Mouse (Mus musculus): ENCODE data around the gene 1700056E22Rik. TPM values are rescaled to one million over a fixed set of nuclear protein-coding genes. Genes with fewer than 3 reads are reported as not detected.

The 1700056E22Rik gene
- polyA plus RNA-seq, 1 experiment = 0.28 TPM

DNA sequence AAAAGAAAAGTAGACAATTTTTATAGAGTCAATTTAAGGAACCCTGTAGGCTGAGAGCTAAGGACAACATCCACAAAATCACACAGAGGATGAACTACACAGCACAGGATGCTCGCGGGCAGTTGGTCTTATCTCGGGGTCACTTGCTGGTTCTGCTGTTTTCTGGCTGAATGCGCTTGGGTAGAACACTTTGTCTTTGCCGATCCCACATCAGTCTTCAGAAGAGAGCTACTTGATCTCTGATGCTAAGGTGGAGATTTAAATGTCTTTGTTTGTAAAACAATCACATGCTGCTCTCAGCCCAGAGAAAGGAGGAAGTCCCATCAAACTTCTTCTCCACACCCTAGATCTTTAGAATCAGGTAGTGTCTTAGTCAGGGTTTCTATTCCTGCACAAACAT lies 9.0 kb downstream of the 1700056E22Rik start:
- no peak for DNase-seq (ENCODE audit: extremely low spot score in 1 of 2, low spot score in 1 of 2)

DNA sequence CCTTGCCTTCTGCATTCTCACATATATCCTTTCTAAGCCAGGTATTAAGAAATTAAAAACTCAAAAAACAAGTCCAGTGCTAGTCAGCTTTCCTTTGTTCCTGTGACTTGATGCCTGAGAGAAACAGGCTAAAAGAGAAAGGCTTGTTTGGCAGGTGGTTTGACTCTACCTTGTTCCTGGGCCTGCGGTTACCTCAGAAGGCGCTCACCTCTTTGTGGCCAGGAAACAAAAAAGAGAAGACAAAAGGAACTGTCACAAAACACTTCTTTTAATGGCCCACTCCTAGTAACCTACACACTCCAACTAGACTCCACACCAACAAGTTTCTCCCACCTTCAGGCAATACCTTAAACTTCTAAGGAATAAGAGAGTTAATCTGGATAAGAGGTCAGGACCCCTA lies 9.5 kb downstream of the 1700056E22Rik start:
- no peak for DNase-seq (ENCODE audit: extremely low spot score in 1 of 2, low spot score in 1 of 2)

DNA sequence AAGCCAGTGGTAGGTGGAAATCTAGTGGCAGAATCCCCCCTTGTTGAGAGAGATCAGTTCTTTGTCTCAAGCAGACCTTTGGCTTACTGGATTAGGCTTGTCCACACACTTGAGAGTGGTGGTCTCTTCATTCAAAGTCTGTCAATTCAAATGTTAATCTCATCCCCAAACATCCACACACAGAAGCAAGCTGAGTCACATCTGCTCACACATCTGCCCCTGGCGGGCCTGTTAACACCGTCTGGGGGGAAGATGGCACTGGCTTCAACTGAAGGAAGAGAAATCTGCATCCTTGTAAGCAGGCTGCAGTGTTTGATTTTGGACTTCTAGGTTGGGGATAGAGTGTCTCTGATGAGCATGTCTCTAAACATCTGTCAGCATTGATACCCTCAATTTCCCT lies 10.1 kb downstream of the 1700056E22Rik start:
- DNase-seq (ENCODE audit: extremely low spot score in 1 of 2, low spot score in 1 of 2) = no peak

DNA sequence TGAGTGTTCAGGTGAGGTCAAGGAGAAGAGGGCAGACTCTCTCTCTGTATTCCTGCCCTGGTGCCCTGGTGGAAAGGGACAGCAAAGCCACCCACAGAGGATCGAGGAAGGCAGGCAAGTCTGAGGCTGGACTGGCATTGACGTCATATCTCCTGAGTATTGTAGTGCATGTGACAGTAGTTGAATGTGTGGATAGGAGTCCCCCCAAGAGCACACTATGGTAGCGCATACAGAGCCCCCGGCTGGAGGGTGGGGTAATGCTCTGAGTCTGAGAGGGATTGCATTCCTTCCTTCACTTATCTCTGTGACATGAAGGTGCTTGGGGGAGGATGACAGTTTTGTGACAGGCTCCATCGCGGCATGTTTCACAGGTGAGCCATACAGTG lies 14.4 kb downstream of the 1700056E22Rik start:
- no peak for DNase-seq (ENCODE audit: extremely low spot score in 1 of 2, low spot score in 1 of 2)

DNA sequence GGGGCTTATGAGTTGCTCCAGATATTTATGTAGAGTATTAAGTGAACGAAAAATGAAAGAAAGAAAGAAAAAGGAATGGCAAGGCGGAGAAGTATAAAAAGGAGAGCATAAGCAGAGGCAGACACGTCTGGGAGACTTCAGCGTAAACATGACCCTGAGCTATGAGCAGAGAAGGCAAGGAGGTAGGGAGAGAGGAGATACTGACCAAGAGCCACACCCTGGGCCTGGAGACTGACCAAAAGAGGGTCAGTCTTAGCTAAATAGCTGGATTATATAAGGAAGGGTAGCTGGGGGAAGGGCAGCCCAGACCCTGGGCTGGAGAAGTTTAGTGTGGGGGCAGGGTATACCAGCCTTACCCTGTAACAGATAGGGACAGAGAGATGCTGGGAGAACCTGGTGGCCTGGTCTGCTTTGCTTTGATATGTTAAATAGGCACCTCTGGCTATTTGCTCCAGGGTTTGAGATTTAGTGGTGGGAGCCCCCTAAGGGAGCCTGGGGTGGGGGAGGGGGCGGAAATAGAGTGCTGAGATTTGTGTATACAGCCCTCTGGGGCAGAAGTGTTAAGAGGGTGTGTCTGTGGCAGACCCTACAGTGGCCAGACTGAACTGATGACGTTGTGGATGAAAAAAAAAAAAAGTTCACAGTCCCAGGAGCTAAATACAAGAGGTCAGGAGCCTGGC lies 14.9 kb downstream of the 1700056E22Rik start:
- DNase-seq (ENCODE audit: extremely low spot score in 1 of 2, low spot score in 1 of 2) = no peak

DNA sequence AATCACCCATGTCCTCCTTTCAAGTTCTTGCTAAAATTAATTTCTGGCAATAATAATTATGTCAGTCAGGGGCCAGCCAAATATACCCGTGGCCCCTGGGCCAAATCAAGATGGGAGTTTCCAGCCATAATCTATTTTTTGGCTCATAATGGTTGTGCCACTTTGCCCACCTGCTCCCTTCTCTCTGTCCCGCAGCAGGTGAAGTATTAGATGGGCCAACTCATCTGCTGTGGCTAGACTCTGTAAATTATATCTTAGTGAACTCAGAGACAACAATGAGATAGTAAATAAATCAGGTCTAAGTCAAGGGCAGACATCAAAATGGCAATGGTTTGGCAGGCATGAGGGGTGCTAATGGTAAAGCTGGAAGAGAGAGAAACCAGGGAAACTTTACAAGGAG lies 16.5 kb downstream of the 1700056E22Rik start:
- DNase-seq (ENCODE audit: extremely low spot score in 1 of 2, low spot score in 1 of 2) = no peak

DNA sequence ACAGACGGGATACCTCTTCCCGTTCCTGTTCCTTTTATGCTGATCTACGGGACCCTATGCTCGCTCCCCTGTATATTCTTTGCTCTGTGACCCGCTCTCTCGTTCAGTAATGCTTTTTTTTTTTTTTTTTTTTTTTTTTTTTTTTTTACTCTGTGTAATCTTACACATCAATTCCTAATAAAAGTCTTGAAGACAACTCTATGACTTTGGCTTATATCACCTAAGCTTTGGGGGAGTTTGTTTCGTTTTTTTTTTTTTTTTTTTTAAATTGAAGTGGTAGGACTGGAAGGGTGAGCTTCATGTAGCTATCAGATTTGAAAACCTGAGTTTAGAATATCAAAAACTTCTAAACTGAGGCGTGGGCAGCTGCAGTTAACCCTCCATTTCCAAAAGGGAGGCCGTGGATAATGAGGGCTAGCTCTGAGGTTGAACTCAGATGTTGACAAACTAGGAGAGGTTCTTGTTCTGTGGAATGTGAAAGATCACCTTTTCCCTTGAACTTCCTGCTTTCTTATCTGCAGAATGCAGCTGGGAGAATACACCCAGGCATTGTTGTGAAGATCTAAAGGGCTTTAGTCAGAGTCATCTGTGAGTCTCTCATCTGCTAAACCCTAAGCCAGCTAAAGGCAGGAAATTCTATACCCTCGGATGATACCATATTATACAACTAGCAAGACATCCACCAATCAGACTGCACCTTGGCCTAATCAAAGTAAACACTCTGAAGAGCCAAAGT lies 17.9 kb downstream of the 1700056E22Rik start:
- DNase-seq (ENCODE audit: extremely low spot score in 1 of 2, low spot score in 1 of 2) = no peak

DNA sequence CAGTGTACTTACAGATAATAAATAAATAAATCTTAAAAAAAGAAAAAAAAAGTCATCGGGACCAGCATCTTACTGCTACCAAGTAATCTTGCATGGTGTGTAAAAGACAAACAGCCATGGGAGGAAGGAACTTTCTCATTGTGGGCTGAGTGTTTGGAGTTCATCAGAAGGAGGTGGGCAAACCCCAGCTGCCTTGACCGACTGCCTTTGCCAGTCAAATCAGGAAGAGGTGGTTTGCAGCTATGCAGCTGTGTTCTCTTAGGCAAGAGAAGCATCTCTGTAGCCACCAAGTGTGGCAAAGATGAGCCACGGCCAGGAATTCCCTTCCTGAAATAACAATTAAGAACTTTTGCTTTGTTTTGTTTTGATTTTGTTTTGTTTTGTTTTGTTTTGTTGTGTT lies 20.0 kb downstream of the 1700056E22Rik start:
- DNase-seq (ENCODE audit: extremely low spot score in 1 of 2, low spot score in 1 of 2) = no peak

DNA sequence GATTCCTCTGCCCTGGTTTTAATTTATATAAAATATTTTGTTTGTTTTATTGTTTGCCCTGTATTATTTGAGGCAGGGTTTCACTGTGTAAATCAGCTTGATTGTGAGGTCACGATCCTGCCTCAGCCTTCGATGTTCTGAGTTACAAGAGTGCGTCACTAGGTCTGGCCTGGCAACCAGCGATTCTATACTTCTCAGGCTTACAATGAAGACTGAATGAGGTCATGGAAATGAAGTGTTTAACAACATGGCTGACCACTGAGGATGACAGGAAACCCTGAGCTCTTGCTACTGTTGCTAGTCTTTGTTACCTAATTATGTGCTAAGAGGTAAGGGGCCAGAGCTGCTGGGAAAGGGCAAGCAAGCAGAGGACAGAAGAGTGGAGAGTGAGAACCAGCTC lies 21.0 kb downstream of the 1700056E22Rik start, which contains the start of gene Dusp10:
TSS of gene Dusp10 (plus strand) at position 197 of the 400 bp plus-strand sequence.
- DNase-seq (ENCODE audit: extremely low spot score in 1 of 2, low spot score in 1 of 2) = no peak

DNA sequence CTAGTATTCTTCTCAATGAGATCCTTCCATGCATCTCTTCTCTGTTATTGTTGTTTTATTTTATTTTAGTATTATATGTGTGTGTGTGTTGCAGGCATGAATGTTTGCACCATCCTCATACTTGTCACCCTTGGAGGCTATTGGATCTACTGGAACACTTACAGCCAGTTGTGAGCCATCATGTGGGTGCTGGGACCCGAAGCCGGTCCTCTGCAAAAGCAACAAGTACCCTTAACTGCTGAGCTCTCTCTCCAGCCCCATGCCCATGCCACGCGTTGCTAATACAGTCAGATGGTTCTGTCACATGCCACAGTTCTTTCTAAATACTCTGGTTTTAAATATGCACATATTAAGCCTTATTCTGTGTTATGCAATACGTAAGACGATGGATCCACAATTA lies 22.8 kb downstream of the 1700056E22Rik start:
- no peak for DNase-seq (ENCODE audit: extremely low spot score in 1 of 2, low spot score in 1 of 2)

DNA sequence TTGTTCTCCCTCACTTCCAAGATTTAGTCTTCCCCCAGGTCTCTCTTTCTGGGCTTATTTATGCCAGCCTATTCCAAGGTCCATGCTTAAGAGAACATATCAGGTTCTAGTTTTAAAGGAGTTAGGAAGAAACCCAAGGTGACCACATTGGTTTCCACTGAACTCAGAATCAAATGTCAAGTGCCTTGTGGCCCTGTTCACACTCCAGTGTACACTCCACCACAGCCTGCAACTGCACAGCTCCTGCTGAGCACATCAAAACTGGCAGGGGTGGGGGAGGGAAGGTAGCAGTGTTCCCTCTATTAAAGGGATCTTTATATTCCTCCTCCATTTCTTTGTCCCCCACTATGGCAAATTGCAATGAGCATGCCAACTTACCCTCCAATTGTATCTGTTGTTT lies 28.0 kb downstream of the 1700056E22Rik start:
- DNase-seq (ENCODE audit: extremely low spot score in 1 of 2, low spot score in 1 of 2) = no peak

DNA sequence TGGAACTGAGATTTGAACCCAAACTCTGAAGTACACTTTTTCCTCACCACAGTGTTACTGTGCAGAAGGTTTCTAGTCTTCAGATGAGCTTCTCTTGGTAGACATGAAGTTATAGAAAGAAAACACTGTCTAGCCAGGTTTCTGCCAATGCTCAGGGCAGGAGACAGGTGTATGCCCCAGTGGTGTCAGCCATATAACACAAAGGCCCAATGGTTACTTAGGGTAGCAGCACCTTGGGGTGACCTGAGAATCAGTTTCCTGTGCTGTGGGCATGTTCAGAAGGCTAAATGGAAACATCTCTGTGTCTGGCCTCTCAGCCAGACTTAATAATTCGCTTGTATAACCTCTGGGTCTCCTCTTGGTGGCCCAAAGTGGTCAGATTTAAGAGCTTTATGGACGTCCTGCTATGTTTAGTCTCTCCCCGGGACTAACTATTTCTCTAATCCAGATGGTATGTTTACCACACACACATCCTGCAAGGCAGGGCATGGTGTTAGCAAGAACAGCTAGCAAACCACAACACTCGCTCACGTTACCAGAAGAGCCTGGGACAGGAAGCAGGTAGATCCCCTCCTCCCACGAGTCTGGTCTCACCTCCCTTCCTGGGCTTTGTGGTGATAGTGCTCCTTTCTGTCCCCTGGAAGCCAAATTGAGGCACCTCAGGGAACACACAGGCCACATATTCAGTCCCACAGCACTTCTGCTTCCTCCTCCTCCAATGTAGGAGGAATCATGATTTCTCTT lies 28.6 kb downstream of the 1700056E22Rik start:
- no peak for DNase-seq (ENCODE audit: extremely low spot score in 1 of 2, low spot score in 1 of 2)

DNA sequence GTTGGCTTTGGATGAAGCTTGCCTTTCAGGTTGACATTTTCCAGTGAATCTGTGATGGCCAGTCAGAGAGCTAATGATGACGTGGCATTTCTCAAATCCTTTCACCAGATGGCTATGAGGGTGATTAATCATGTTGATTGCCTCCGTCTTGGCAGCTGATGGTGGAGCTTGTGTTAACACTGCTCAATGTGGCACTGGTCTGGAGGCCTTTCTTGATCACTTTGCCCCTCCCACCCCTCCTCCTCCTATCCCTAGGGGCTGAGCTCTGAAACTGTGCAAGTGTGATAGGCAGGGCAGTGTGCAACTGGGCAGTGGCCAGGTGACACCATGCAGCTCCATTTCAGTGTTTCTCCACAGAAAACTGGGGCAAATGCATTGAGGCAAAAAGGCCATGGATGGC lies 29.8 kb downstream of the 1700056E22Rik start:
- no peak for DNase-seq (ENCODE audit: extremely low spot score in 1 of 2, low spot score in 1 of 2)

DNA sequence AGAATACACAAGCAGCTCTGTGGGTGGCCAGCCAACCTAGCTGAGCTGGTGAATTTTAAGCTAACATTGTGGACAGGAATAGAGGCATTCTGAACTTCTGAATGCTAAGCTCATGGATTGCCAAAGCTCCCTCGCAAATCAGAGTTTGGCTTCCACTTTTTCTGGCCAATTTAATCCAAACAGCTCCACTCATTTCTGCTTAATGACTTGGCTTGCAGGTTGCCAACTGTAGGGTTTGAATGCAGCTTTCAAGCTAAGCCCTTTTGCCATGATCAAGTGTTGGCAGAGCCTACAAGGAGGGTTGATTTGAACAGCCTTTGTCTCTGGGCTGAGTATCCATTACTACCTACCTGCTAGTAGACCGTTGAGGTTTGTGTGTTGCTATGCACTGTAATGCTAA lies 31.6 kb downstream of the 1700056E22Rik start:
- peak; percentile 2 to 25 for DNase-seq (ENCODE audit: extremely low spot score in 1 of 2, low spot score in 1 of 2)

DNA sequence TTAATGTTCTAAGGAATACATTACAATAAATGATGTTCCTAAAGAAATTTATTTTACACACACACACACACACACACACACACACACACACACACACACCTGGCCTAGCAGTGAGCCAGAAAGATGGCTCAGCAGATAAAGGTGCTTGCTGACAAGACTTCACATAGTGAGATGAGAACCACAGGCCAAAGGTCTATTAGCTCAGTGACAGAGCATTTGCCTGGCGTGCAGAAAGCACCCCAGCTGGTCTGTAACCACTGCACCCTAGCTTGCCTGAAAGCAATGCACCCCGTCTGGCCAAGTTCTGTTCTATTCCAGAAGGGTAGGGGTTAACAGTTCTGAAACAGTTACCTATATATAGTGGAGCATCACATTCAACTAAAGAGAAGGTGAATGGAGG lies 36.9 kb downstream of the 1700056E22Rik start:
- DNase-seq (ENCODE audit: extremely low spot score in 1 of 2, low spot score in 1 of 2) = no peak

DNA sequence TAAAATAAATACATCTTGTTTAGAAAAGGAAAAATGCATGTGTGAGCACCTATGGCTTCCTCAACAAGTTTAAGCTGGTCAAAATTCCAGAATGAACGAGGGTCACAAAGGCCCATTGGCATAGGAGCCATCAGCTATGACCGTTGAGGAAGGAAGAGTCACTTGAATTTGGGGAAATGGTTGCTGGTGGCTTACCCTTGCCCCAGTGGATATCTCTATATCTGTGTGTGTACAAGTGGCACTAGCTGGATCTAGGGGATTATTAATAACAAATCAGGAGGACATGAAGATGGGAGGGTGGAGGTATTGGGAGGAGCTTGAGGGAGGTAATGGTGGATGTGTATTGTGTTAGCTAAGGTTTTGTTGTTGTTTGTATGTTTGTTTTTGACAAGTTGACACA lies 42.2 kb downstream of the 1700056E22Rik start:
- DNase-seq (ENCODE audit: extremely low spot score in 1 of 2, low spot score in 1 of 2) = no peak

DNA sequence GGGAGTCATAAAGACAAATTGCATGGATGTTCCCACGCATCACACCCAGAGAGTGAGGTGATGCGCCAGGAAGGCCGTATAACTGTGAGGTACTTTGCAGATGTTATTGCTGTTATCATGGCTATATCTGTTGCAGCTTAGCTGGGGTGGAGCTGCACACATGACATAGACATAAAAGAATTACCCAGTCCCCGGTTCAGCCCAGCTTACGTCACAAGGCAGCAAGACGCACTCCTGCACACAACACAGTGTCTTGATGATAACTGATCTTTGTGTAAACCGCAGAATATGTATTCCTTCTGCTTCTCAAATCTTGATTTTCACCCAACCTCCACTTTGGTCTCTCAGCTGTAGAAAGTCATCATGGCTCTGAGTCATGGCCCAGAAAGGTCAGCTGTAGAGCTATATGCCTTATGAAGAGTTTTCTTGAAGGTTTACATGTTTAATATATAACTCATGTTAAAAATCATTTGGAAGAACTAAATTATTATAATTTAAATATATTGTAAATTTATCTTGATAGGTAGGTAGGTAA lies 46.3 kb downstream of the 1700056E22Rik start:
- no peak for DNase-seq (ENCODE audit: extremely low spot score in 1 of 2, low spot score in 1 of 2)

Measured in frontal cortex, adult 2 months (tissue).